Mouse (Mus musculus): ENCODE results near the gene Rgl2.

The Rgl2 gene

GRCm38 (mm10) chr17:33969394-33969793, 40.1 kb downstream of the Rgl2 start:
- DNase-seq (ENCODE audit: low spot score): no peak

- DNase-seq (ENCODE audit: low spot score): no peak
Measured at GRCm38 (mm10) chr17:33972691-33973090, 43.3 kb downstream of the Rgl2 start.

GRCm38 (mm10) chr17:33973572-33973971, 44.2 kb downstream of the Rgl2 start:
- DNase-seq (ENCODE audit: low spot score): no peak

GRCm38 (mm10) chr17:33977861-33978557, 48.7 kb downstream of the Rgl2 start:
- DNase-seq (ENCODE audit: low spot score): no peak

GRCm38 (mm10) chr17:33978631-33979031, 49.3 kb downstream of the Rgl2 start:
- DNase-seq (ENCODE audit: low spot score): no peak

- DNase-seq (ENCODE audit: low spot score): no peak
Measured at GRCm38 (mm10) chr17:33979512-33980050, 50.2 kb downstream of the Rgl2 start.

GRCm38 (mm10) chr17:33980181-33981035, 51.1 kb downstream of the Rgl2 start:
- DNase-seq (ENCODE audit: low spot score): no peak

GRCm38 (mm10) chr17:33981192-33981909, 52.0 kb downstream of the Rgl2 start:
- DNase-seq (ENCODE audit: low spot score): peak; percentile 52

- peak; percentile 46 for DNase-seq (ENCODE audit: low spot score)
Measured at GRCm38 (mm10) chr17:33982136-33982535, 52.8 kb downstream of the Rgl2 start.

Data from ovary, postnatal 14 days (tissue).